Mouse (Mus musculus) ES-E14 (cell line): ENCODE data around the gene Gm11939.

Source experiments
- CHD2 ChIP-seq: IDR thresholded peaks from 2 replicates; pipeline ENCODE4 v1.6.1; 2014; ENCODE audit warnings: mild to moderate bottlenecking, low read depth, low read length, inconsistent platforms
- HCFC1 ChIP-seq: IDR thresholded peaks from 2 replicates; pipeline ENCODE4 v1.6.1; 2012; ENCODE audit warnings: low read length, inconsistent platforms, borderline replicate concordance; ENCODE audit not compliant: insufficient read depth
- MAFK ChIP-seq: IDR thresholded peaks from 2 replicates; pipeline ENCODE4 v1.6.1; 2014; ENCODE audit warnings: mild to moderate bottlenecking, low read depth, low read length, inconsistent platforms; ENCODE audit not compliant: insufficient read depth
- ZC3H11A ChIP-seq: IDR thresholded peaks from 2 replicates; pipeline ENCODE4 v1.6.1; 2012; ENCODE audit warnings: low read depth, mild to moderate bottlenecking, inconsistent platforms, low read length, borderline replicate concordance
- ZNF384 ChIP-seq: IDR thresholded peaks from 2 replicates; pipeline ENCODE4 v1.6.1; 2012; ENCODE audit warnings: low read depth, low read length, inconsistent platforms

GRCm38 (mm10) chr11:99583245-99583704, 24.0 kb upstream of the Gm11939 start, which contains the start of gene Krtap1-4:
- TF ChIP-seq ZC3H11A (no peak), ZNF384 (no peak), HCFC1 (no peak), CHD2 (no peak), MAFK (no peak)
